Mouse (Mus musculus) brown adipose tissue, adult 24 weeks (tissue): ENCODE results near the gene Ngrn. TPM values are rescaled to one million over a fixed set of nuclear protein-coding genes. Genes with fewer than 3 reads are reported as not detected.

Experiments
- H3K27ac ChIP-seq: fragments of 200-500 bp; replicated peaks from 2 replicates; pipeline ENCODE4 v1.5.1; 2012; ENCODE audit warnings: low read depth, mild to moderate bottlenecking, low read length
- H3K4me1 ChIP-seq: fragments of 200-500 bp; 2 replicates; pipeline ENCODE4 v1.6.1; 2012; ENCODE audit warnings: low read length, mixed read lengths; ENCODE audit not compliant: control insufficient read depth, insufficient read depth, insufficient read length
- H3K4me3 ChIP-seq: fragments of 200-500 bp; 2 replicates; pipeline ENCODE4 v1.5.1; 2012; ENCODE audit warnings: low read depth, mild to moderate bottlenecking, low read length, moderate library complexity; ENCODE audit not compliant: insufficient read depth
- polyA plus RNA-seq: library from polyadenylated mRNA; stranded (reverse); fragments of >200 nt; gene quantifications from 2 replicates; pipeline ENCODE4 v1.2.4, GENCODE M21; 2012; ENCODE audit not compliant: missing spikeins, insufficient read depth, insufficient read length

Gene Ngrn
- polyA plus RNA-seq, 1 experiment, result 27.5 TPM

- Histone ChIP-seq H3K27ac (no peak overlapping the region), H3K4me1 (no peaks in the 10 kb centered on the region), H3K4me3 (no peak overlapping the region)
Measured at GRCm38 (mm10) chr7:80310771-80311170, 49.8 kb downstream of the Ngrn start.

Other genes starting within 250 kb of the Ngrn start
- 6.4 and 7.7 TPM in 2 replicates for gene Zfp710, start 236.4 kb upstream of the Ngrn start, polyA plus RNA-seq
- gene Idh2, start 145.8 kb upstream of the Ngrn start, polyA plus RNA-seq, result 310 and 421 TPM in 2 replicates
- gene Sema4b, start 74.4 kb upstream of the Ngrn start, polyA plus RNA-seq, result 13.1 and 15.1 TPM in 2 replicates
- 56.7 and 63.4 TPM in 2 replicates for gene Cib1, start 28.4 kb upstream of the Ngrn start, polyA plus RNA-seq
- 0.71 and 2.9 TPM in 2 replicates for gene Gdpgp1, start 28.4 kb upstream of the Ngrn start, polyA plus RNA-seq
- gene Ttll13, start 14.8 kb upstream of the Ngrn start, polyA plus RNA-seq, result not detected in 2 replicates
- gene Vps33b, start 8.4 kb downstream of the Ngrn start, polyA plus RNA-seq, result 4.1 and 6.4 TPM in 2 replicates
- gene Prc1, start 33.2 kb downstream of the Ngrn start, polyA plus RNA-seq, result 1.3 TPM in 1 of 2 replicates, not detected in the other
- 3.7 and 7.2 TPM in 2 replicates for gene Rccd1, start 63.2 kb downstream of the Ngrn start, polyA plus RNA-seq
- gene Unc45a, start 79.8 kb downstream of the Ngrn start, polyA plus RNA-seq, result 12.8 and 19.7 TPM in 2 replicates
- 35.2 and 35.6 TPM in 2 replicates for gene Hddc3, start 81.9 kb downstream of the Ngrn start, polyA plus RNA-seq
- 56.3 and 65.8 TPM in 2 replicates for gene Man2a2, start 110.2 kb downstream of the Ngrn start, polyA plus RNA-seq
- gene Fes, start 126.7 kb downstream of the Ngrn start, polyA plus RNA-seq, result 5.6 and 5.8 TPM in 2 replicates
- 46.7 and 50.2 TPM in 2 replicates for gene Furin, start 144.2 kb downstream of the Ngrn start, polyA plus RNA-seq